Mouse (Mus musculus) left cerebral cortex, adult 8-10 months (tissue): ENCODE results near the gene Cd53. TPM values are rescaled to one million over a fixed set of nuclear protein-coding genes. Genes with fewer than 3 reads are reported as not detected.
A peak's percentile ranks its signal among the peaks of the same experiment; 100 is the strongest.

Source experiments
- DNase-seq, 2 experiments: peaks; one replicate each; pipeline ENCODE4 v3.0.0; 2022; ENCODE audit warnings: low spot score in 2 of 2
- total RNA-seq, 4 experiments: library from RNA; stranded (reverse); gene quantifications; 2 replicates each; pipeline ENCODE4 v1.2.4; 2022

Cd53 gene
- total RNA-seq, result 10 to 100 TPM in 2 of 4 experiments, 1 to 10 TPM in 2; 9.3 to 23.7 (median 15.9) TPM

DNA sequence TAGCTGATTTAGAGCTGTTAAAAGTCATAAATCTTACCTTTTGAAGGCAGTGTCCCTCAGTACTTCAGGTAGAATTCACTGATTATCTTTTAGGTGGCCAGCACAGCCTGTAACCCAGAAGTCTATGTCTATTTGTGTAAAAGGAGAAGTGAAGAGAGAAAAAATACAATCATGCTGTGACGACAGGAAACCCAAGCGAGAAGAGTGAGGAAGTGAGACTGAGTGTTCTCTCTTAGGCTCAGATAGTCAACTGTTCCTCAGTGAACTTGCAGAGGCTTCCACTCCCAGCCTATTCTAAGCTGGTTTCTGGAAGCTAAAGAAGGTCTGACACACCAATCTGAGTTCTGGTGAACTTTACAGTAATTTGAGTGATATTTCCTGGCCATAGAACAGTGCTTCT lies at the start of gene Cd53:
Gene Cd53 (minus strand): TSS at position 220 of the 400 bp plus-strand sequence.
- no peak for DNase-seq

DNA sequence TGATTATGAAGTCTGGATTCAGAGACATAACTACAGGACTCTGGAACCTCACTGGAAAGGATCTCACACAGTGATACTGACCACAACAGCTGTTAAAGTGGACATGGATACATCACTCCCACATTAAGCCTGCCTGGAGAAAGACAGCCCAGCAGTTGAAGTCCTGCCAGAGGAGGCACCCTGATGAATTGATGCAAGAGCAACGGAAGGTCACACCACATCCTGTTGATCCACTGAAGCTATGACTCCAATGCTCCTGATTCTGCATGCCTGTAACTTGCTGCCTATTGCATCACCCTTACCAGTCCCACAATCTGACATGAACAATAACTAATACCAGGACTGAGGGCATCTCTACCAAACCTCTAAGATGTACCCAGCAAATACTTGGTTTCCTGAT lies 42.2 kb upstream of the Cd53 start:
- no peak for DNase-seq

DNA sequence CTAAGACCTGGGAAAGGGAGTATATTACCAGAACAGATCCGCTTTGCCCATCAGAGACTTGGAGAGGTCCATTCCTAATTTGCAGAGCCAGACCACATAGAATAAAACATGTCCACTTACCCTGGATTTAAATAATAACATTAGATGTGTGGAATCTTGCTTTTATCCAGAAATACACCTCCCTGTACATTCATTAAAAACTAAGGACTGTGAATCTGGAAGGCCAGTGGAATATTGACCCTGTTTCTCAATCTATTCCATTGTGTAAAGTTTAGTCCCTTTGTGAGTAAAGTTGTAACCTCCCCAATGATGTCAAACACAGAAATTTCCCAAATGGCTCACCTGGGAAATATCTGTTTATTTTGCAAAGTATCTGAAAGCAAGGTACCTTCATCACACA lies 36.2 kb upstream of the Cd53 start, which contains the start of gene Olfr266:
Gene Olfr266 (minus strand): TSS at position 101 of the 400 bp plus-strand sequence.
- DNase-seq, result no peak

DNA sequence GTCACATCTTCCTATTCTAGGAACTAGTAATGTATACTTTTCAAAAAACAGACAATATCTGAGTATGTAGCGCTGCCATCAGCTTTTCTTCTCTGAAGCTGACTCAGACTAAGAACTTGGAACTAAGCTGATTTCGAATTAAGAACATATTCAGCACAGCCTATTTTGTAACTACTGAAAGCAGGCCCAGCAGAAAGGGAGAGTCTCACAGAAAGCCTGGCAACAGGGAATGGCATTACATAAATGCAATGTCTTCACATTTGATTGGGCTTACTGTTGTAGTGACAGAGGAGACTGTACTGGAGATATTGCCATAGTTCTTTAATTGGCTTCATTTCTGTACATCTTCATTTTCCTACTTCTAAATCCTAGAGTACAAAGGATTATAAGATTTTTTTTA lies 27.7 kb upstream of the Cd53 start:
- DNase-seq, result no peak

DNA sequence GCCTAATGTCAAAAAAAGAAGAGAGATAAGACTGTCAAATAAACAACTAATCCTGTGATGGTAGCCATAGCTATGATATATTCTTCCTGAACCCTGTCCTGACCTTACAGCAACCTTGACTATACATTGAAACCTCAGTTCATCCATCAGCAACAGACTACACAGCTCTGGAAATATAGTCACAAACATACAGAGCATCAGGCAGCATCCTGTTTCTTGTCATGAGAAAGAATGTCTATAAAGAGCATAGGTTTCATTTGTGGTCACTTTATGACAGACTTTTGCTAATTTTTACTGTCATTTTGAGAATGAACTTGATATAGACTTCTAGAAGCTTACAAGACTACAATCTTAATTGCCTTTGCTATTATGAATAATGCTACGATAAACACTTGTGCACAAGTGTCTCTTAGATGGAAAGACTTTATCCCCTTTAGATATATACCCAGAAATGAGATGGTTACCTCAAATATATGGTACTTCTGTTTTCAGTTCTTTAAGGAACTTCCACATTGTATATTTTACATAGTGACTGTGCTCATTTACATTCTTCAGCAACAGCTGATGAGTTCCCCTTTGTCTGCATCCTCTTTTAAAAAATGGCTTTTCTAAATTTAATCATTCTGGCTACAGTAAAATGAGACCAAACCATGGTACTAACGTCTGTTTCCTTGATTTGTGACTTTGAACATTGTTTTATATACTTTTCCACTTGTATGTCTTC lies 19.2 kb upstream of the Cd53 start:
- no peak for DNase-seq

DNA sequence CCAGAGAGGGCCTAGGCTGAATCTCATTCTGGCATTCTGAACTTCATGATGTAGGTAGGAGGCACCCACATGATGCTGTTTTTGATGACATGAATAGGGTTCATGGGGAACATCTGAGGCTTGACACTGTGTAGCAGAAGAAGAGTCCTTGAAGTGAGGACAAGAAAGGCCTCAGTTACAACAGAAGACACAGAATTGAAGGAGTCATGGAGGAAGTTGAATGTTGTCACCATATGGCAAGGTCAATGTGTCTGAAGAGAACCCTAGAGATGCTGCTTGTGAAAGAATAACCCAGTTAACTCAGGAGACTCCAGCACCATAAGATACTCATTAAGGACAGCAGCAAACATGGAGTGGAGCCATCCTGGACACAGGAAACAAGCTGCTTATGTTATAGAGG lies 8.1 kb upstream of the Cd53 start:
- no peak for DNase-seq

DNA sequence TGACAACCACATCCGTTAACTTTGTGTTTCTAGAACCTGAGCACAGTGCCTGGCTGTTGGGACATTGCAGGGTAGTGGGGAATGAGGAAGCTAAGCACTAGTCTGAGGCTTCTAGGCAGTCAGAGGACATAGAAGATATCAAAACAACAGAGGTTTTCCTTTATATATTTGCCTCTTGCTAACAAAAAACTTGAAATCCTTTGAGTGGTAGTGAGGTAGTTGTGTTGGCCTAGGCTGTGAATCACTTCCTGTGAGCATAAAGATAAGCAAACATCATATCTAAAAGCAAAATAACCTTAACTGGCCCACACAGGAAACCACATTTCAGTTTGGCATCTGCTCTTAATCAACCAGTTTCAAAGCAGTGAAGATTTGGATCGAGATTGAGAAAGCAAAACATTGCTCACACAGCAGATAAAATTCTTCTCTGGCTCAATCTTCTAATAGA lies 1.5 kb downstream of the Cd53 start:
- no peak for DNase-seq

DNA sequence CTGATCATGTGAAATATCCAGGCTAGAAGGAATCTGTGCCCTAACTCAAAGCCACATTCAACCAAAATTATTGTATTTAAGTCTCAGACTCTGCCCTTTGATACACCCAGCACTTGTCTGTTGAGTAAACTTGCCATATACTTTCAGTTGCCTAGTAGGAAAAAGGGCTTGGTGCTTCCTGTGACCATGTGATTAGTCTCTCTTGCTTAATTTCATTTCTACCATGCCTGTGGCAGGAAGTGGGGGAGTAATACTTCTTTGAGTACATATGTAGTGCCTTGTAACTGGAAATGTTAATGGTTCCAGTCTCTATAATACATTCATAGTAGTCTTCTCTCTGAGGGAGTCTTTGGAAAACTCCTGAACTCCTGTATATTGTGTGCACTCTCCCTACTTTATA lies 2.0 kb downstream of the Cd53 start:
- DNase-seq, result no peak

DNA sequence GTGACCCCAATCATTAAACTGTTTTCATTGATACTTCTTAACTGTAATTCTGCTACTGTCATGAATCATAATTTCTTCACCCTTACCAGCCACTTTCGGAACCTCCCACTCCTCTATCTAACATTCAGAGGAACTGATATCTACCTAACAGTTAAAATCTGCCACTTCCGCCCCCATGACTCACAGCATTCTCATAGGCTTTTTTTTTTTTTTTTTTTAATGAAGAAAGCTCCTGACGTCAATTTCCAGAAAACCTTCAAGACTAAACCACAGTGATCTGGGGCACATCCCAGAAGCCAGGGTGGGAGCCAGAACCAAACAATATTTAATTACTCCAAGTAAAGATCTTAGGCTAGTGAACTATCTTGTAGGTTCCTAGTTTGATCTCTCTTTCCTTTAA lies 4.8 kb downstream of the Cd53 start:
- DNase-seq, result no peak

DNA sequence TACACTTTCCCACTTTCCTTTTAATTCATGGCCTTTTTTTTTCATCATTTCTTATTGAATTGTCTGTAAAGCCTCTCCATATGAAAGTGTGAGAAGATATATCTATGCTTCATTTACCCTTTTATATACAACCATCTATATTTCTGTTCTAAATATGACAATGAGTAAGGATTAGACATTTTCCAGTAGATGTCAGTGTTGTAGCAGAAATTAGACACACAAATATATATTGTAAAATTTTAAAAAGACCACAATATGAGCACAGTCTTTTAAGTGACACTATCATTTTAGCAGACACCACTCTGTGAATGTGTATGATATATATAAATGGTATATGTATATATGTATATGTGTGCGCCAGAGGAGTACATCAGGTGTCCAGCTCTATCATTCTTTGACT lies 18.1 kb downstream of the Cd53 start:
- DNase-seq, result no peak

DNA sequence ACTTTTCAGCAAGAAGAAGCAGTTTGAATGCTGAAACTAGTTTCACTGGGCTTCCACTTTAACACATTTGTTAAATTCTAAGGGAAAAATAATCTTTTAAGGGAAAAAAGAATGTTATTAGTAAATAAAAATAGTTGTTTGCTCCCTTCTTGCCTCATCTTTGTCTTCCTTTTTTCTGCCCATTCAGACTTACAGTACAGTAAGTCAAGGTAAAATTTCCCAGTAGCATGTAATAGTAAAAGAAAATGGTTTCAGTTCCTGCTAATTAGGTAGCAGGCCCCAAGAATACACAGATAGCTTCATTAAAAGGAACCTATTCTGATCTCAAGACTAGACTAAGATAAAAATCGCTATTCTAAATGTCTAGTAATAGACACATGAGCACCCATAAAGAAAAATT lies 34.1 kb downstream of the Cd53 start:
- no peak for DNase-seq

DNA sequence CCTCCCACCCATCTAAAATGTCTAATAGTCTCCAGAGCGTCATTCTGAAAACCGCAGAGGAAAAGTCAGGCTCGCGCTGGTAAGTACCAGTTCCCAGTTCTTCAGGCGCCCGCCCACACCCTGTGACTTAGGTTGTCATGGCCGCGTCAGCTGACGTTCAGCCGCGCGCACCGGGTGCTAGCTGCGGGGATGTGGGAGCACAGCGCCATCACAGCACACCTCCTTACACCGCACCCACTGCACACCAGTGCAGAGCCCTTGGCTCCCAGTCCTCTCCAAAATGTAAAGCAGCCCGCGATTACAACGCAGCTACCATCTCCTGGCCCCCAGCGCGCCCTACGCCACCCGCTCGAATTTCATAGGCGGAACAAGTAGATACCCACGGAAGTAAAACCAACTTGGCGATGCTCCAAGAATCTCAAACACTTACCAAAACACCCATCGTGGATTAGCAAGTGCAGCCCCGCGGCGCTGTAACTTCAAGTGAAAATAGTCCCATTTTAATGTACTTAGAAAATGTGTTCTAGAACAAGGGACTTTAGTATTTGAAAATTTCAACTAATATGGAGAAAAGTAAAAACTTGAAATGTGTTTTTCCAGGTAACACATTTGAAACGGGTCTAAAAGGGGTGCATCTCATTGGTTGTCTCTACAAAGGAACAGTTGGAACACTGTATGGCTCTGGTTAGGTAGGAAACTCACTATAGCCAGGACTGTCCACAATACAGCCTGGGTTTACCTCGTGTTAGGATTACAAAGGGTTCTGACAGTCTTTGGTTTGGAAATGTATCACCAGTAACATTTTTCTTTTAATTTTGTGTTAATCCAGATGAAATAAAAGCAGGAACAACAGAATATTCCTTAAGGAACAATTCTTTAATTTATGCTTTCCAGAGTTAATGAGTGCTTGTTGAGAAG lies 67.7 kb downstream of the Cd53 start:
- DNase-seq, result peak; percentile 83 to 92

DNA sequence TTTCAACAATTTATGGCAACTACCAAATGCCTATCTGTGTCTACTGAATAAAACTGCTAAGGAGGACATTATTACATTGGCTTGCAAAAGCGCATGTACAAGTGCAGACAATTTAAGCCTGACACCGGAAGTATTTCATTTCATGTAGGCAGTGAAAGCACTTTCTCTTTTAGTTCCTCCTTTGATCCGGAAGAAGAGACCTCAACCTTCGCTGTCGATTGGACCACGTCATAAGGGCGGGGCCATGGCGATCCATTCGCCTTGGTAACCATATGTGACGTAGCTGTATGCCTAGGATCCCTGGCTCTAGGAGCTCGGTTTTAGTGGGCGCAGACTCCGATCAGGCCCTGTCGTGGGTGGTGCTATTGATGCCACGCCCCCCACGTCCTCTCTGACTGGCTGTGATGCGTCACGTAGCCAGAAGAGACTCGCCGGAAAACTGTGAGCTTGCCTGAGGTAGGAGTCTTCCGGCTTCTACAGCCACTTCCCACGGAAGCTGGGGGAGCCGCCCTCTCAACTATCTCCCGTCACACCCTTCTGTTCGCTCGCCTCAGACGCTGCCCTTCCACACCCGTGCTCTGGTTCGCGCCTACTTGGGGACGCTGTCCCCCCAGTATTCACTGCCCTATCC lies 68.4 kb downstream of the Cd53 start:
- peak; percentile 83 to 99 for DNase-seq

Other genes with a start within 250 kb of the Cd53 start
- 10 to 100 TPM; 29.9 to 36.2 (median 35.7) TPM for gene Dram2, start 242.4 kb downstream of the Cd53 start, total RNA-seq
- gene Cept1, start 242.3 kb downstream of the Cd53 start, total RNA-seq, result 10 to 100 TPM; 43.1 to 55.1 (median 48.8) TPM
- 10 to 100 TPM; 19.6 to 27.9 (median 22.9) TPM for gene Lrif1, start 105.2 kb downstream of the Cd53 start, total RNA-seq
- gene Olfr266, start 36.1 kb upstream of the Cd53 start, total RNA-seq, result not detected
- 10 to 100 TPM; 26.9 to 31.1 (median 27.7) TPM for gene Kcna3, start 246.0 kb upstream of the Cd53 start, total RNA-seq